Mouse (Mus musculus) testis, adult 2 months (tissue): ENCODE data around the gene Asb18. TPM values are rescaled to one million over a fixed set of nuclear protein-coding genes. Genes with fewer than 3 reads are reported as not detected.

Source experiments
- H3K27ac ChIP-seq: fragments of 200-500 bp; 2 replicates; pipeline ENCODE4 v1.5.1; 2012; ENCODE audit warnings: low read depth, low read length; ENCODE audit not compliant: control insufficient read depth, insufficient read depth
- H3K27me3 ChIP-seq: fragments of 200-500 bp; 2 replicates; pipeline ENCODE4 v1.6.1; 2012; ENCODE audit warnings: mild to moderate bottlenecking, low read length, moderate library complexity; ENCODE audit not compliant: control insufficient read depth, insufficient read depth
- H3K36me3 ChIP-seq: fragments of 200-500 bp; 2 replicates; pipeline ENCODE4 v1.6.1; 2012; ENCODE audit warnings: mild to moderate bottlenecking, low read length; ENCODE audit not compliant: control insufficient read depth, insufficient read depth
- H3K4me1 ChIP-seq: fragments of 200-500 bp; 2 replicates; pipeline ENCODE4 v1.6.1; 2012; ENCODE audit warnings: low read length; ENCODE audit not compliant: control insufficient read depth, insufficient read depth
- H3K4me3 ChIP-seq: fragments of 200-500 bp; 2 replicates; pipeline ENCODE4 v1.5.1; 2012; ENCODE audit warnings: low read depth, mild to moderate bottlenecking, low read length, moderate library complexity, mixed read lengths; ENCODE audit not compliant: control insufficient read depth
- CTCF ChIP-seq: fragments of 200-500 bp; IDR thresholded peaks from 2 replicates; pipeline ENCODE4 v1.5.1; 2012; ENCODE audit warnings: low read depth, mild to moderate bottlenecking, inconsistent platforms, low read length, moderate library complexity; ENCODE audit not compliant: control insufficient read depth, insufficient read depth, insufficient replicate concordance
- POLR2A ChIP-seq: fragments of 200-500 bp; IDR thresholded peaks from 2 replicates; pipeline ENCODE4 v1.6.1; 2012; ENCODE audit warnings: low read depth, mild to moderate bottlenecking, inconsistent platforms, low read length, moderate library complexity; ENCODE audit not compliant: control insufficient read depth
- polyA plus RNA-seq: library from polyadenylated mRNA; depleted of rRNA; stranded (reverse); fragments of >200 nt; gene quantifications from 2 replicates; pipeline ENCODE4 v1.2.3, GENCODE M21; 2012

Gene Asb18
- polyA plus RNA-seq, 1 experiment: 0.22 TPM

DNA sequence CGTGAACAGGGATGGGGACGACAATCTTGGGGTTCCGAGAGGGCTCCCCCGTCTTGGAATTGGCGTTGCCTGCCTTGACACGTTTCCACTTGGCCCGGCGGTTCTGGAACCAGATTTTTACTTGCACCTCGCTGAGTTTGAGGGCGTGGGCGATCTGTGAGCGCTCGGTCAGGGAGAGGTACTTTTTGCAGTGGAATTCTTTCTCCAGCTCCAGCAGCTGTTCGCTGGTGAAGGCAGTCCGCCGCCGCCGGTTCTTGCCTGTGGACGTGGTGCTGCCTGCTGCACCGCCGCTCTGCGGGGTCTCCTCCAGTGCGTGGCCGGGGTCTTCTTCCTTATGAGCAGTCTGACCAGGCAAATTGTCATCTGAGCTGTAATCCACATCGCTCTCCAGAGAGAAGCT is 85.8 kb downstream of the Asb18 start:
- H3K4me1 ChIP-seq: peaks cover 13% of the 10 kb centered on the region
- H3K27me3 ChIP-seq: peaks cover 4% of the 10 kb centered on the region; the same call in 1 of the 2 replicates
- H3K36me3 ChIP-seq: no peaks in the 10 kb centered on the region
- H3K27ac ChIP-seq: no peak overlapping the region
- no peak for TF ChIP-seq POLR2A
- no peak for TF ChIP-seq CTCF
- no peak overlapping the region for H3K4me3 ChIP-seq

GRCm38 (mm10) chr1:89927061-89927661 is 87.3 kb downstream of the Asb18 start:
- peak overlapping the region; percentile 9; the same call in 1 of the 2 replicates for H3K4me3 ChIP-seq
- peaks cover 15% of the 10 kb centered on the region for H3K4me1 ChIP-seq
- no peak for TF ChIP-seq CTCF
- TF ChIP-seq POLR2A: no peak
- H3K36me3 ChIP-seq: no peaks in the 10 kb centered on the region
- H3K27ac ChIP-seq: no peak overlapping the region
- peaks cover 2% of the 10 kb centered on the region; the same call in 1 of the 2 replicates for H3K27me3 ChIP-seq

- H3K27ac ChIP-seq: no peak overlapping the region
- TF ChIP-seq CTCF (no peak), POLR2A (no peak)
- H3K4me3 ChIP-seq: no peak overlapping the region
- no peaks in the 10 kb centered on the region for H3K36me3 ChIP-seq
- H3K4me1 ChIP-seq: peaks cover 15% of the 10 kb centered on the region
- H3K27me3 ChIP-seq: peaks cover 2% of the 10 kb centered on the region; the same call in 1 of the 2 replicates
Observed at GRCm38 (mm10) chr1:89926583-89927060, 87.8 kb downstream of the Asb18 start.

GRCm38 (mm10) chr1:89925501-89926190 is 88.8 kb downstream of the Asb18 start:
- H3K4me1 ChIP-seq: peaks cover 9% of the 10 kb centered on the region
- peaks cover 2% of the 10 kb centered on the region; the same call in 1 of the 2 replicates for H3K27me3 ChIP-seq
- H3K4me3 ChIP-seq: no peak overlapping the region
- no peak overlapping the region for H3K27ac ChIP-seq
- H3K36me3 ChIP-seq: no peaks in the 10 kb centered on the region
- TF ChIP-seq POLR2A (no peak), CTCF (no peak)

GRCm38 (mm10) chr1:89923642-89924020 is 90.8 kb downstream of the Asb18 start:
- no peak overlapping the region for H3K27ac ChIP-seq
- peaks cover 2% of the 10 kb centered on the region; the same call in 1 of the 2 replicates for H3K4me1 ChIP-seq
- no peaks in the 10 kb centered on the region for H3K36me3 ChIP-seq
- H3K27me3 ChIP-seq: peaks cover 2% of the 10 kb centered on the region; the same call in 1 of the 2 replicates
- TF ChIP-seq POLR2A: no peak
- TF ChIP-seq CTCF: no peak
- H3K4me3 ChIP-seq: no peak overlapping the region

GRCm38 (mm10) chr1:89922883-89923641 is 91.4 kb downstream of the Asb18 start:
- H3K27ac ChIP-seq: no peak overlapping the region
- peaks cover 2% of the 10 kb centered on the region; the same call in 1 of the 2 replicates for H3K27me3 ChIP-seq
- peaks cover 2% of the 10 kb centered on the region; the same call in 1 of the 2 replicates for H3K4me1 ChIP-seq
- no peak overlapping the region for H3K4me3 ChIP-seq
- no peaks in the 10 kb centered on the region for H3K36me3 ChIP-seq
- TF ChIP-seq CTCF (no peak), POLR2A (no peak)

- no peak for TF ChIP-seq CTCF
- no peak for TF ChIP-seq POLR2A
- Histone ChIP-seq H3K36me3 (no peaks in the 10 kb centered on the region), H3K4me1 (peaks cover 2% of the 10 kb centered on the region; the same call in 1 of the 2 replicates), H3K4me3 (no peak overlapping the region), H3K27ac (no peak overlapping the region), H3K27me3 (peaks cover 2% of the 10 kb centered on the region; the same call in 1 of the 2 replicates)
Observed at GRCm38 (mm10) chr1:89922282-89922681, 92.2 kb downstream of the Asb18 start.
